Comparison of ENCODE assay signal across 1 mouse cellular context in the genomic region with DNA sequence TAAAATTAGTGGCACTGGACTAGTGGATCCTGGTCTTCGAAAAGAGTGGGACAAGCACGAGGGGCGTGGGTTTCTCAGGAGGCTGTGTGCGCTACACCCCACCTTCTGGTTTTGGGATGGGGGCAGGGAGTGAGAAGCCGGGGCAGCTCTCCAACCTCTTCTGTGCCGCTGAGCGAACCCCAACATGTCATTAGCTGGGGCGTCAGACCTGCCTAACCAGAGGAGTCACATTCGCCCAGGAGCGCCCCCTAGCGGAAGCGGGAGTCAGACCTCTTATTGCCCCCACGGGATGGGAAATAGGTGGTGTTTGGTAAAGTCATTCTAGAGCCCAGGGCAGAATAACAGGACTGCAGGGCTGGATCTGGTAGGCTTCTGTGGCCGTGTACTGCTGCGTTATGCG.
TF ChIP-seq lines count a peak whose summit lies in the region.

No protein-coding gene starts in this region.

TF ChIP-seq in ES-E14, 5 proteins besides CTCF, POLR2A, EP300 and RAD21 (continued from another document):
- TF ChIP-seq CHD2 (IDR thresholded peaks at IDR 0.05; ENCODE audit: low read depth, low read length) = no peak
- no peak for TF ChIP-seq ZC3H11A (IDR thresholded peaks at IDR 0.05; ENCODE audit: borderline replicate concordance, low read depth, low read length)
TF ChIP-seq in ES-E14: peak in this region for 0.
